Mouse (Mus musculus) testis, adult 2 months (tissue): Measurements from ENCODE around the gene Sept10. TPM values are rescaled to one million over a fixed set of nuclear protein-coding genes. Genes with fewer than 3 reads are reported as not detected.

ENCODE experiments used
- H3K27ac ChIP-seq: fragments of 200-500 bp; 2 replicates; pipeline ENCODE4 v1.5.1; 2012; ENCODE audit warnings: low read depth, low read length; ENCODE audit not compliant: control insufficient read depth, insufficient read depth
- H3K27me3 ChIP-seq: fragments of 200-500 bp; 2 replicates; pipeline ENCODE4 v1.6.1; 2012; ENCODE audit warnings: mild to moderate bottlenecking, low read length, moderate library complexity; ENCODE audit not compliant: control insufficient read depth, insufficient read depth
- H3K36me3 ChIP-seq: fragments of 200-500 bp; 2 replicates; pipeline ENCODE4 v1.6.1; 2012; ENCODE audit warnings: mild to moderate bottlenecking, low read length; ENCODE audit not compliant: control insufficient read depth, insufficient read depth
- H3K4me1 ChIP-seq: fragments of 200-500 bp; 2 replicates; pipeline ENCODE4 v1.6.1; 2012; ENCODE audit warnings: low read length; ENCODE audit not compliant: control insufficient read depth, insufficient read depth
- H3K4me3 ChIP-seq: fragments of 200-500 bp; 2 replicates; pipeline ENCODE4 v1.5.1; 2012; ENCODE audit warnings: low read depth, mild to moderate bottlenecking, low read length, moderate library complexity, mixed read lengths; ENCODE audit not compliant: control insufficient read depth
- CTCF ChIP-seq: fragments of 200-500 bp; IDR thresholded peaks from 2 replicates; pipeline ENCODE4 v1.5.1; 2012; ENCODE audit warnings: low read depth, mild to moderate bottlenecking, inconsistent platforms, low read length, moderate library complexity; ENCODE audit not compliant: control insufficient read depth, insufficient read depth, insufficient replicate concordance
- POLR2A ChIP-seq: fragments of 200-500 bp; IDR thresholded peaks from 2 replicates; pipeline ENCODE4 v1.6.1; 2012; ENCODE audit warnings: low read depth, mild to moderate bottlenecking, inconsistent platforms, low read length, moderate library complexity; ENCODE audit not compliant: control insufficient read depth
- polyA plus RNA-seq: library from polyadenylated mRNA; depleted of rRNA; stranded (reverse); fragments of >200 nt; gene quantifications from 2 replicates; pipeline ENCODE4 v1.2.3, GENCODE M21; 2012

The Sept10 gene
- polyA plus RNA-seq, 1 experiment, result 52.0 TPM

DNA sequence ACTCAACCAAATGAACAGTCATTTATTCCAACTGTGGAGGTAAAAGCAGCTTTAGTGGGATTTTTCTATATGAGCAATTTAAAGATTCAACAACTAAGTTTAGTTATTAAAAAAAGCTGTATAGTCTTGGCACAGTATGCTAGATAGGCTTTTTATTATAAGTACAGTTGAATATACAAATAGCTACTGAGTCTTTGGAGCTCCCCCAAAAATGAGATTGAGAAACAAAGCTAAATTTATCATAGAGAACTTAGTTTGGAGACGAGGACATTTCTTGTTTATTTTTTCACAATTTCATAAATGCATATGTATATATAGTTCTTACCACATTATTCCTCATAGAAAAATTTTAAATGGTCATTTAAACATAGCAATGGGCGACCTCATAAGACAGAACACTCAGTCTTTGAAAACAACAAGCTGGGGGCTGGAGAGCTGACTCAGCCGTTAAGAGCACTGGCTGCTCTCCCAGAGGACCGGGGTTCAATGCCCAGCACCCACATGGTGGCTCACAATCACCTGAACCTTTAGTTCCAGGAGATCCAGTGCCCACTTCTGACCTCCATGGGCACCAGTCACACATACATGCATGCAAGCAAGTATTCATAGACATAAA lies 7.7 kb upstream of the Sept10 start:
- TF ChIP-seq POLR2A, result no peak
- TF ChIP-seq CTCF, result no peak

DNA sequence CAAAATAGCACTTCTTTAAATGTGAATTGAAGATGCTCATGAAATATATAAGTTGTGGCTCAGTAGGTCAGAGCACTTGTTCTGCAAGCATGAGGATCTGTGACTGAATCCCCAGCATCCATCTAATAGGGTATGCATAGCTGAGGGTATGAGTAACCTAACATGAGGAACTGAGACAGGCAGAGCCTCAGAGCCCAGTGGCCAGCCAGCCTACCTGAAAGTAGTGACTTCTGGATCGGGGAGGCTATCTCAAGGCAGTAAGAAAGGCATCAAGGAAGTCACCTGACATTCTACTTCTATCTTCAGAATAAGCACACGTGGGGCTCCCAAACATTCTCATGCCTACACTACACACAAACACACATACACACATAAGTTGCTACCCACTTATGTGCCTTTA lies 3.5 kb upstream of the Sept10 start:
- Histone ChIP-seq H3K27ac (no peak overlapping the region), H3K36me3 (no peaks in the 10 kb centered on the region), H3K27me3 (no peaks in the 10 kb centered on the region), H3K4me1 (peaks cover 6% of the 10 kb centered on the region), H3K4me3 (no peak overlapping the region)
- no peak for TF ChIP-seq CTCF
- TF ChIP-seq POLR2A, result no peak

More for the DNA sequence above, 7.7 kb upstream of the Sept10 start:
- no peak overlapping the region for H3K27ac ChIP-seq
- H3K27me3 ChIP-seq, result no peaks in the 10 kb centered on the region
- H3K36me3 ChIP-seq, result no peaks in the 10 kb centered on the region
- H3K4me3 ChIP-seq, result no peak overlapping the region
- H3K4me1 ChIP-seq, result no peaks in the 10 kb centered on the region

DNA sequence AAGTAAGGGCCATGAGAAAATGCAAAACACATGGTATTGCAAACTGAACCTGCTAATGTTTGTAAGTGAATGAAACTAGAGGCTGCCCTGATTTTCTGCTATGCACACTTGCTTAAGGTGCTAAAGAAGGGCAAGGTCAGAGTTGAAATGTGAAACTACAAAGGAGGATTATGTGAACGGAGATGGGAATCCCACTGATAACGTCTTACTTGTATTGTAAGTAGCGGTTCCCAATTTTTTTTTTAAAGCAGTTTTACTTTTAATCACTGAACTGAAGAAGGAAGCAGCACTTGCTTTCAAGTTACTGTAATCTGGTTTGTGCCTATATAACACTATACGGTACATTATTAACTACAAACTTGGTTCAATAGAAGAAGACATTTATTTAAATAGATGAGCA lies 2.2 kb upstream of the Sept10 start:
- no peak overlapping the region for H3K4me3 ChIP-seq

DNA sequence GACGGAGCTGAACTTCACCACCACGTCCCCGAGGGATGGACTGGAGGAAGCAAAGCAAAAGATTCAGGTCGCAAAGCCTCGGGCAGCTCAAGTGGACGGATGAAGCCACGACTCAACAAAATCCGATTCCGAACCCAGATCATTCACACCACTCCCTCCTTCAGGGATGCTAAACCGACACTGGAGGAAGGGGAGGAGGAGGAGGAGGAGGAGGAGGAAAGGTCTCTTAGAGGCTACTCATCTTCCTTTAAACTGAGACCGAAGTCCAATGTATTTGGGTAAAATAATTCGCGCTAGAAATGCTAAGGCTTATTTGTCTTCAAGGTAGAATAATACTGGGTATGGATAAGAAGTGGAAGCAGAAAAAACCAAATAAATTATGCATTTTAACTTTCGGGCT lies 1.7 kb upstream of the Sept10 start:
- TF ChIP-seq CTCF (no peak), POLR2A (no peak)
- Histone ChIP-seq H3K4me3 (peak overlapping the region; percentile 97), H3K27ac (no peak overlapping the region), H3K27me3 (no peaks in the 10 kb centered on the region), H3K4me1 (peaks cover 6% of the 10 kb centered on the region), H3K36me3 (no peaks in the 10 kb centered on the region)

More for the DNA sequence above, 2.2 kb upstream of the Sept10 start:
- TF ChIP-seq POLR2A (no peak), CTCF (no peak)
- Histone ChIP-seq H3K4me1 (peaks cover 6% of the 10 kb centered on the region), H3K36me3 (no peaks in the 10 kb centered on the region), H3K27me3 (no peaks in the 10 kb centered on the region), H3K27ac (no peak overlapping the region)

DNA sequence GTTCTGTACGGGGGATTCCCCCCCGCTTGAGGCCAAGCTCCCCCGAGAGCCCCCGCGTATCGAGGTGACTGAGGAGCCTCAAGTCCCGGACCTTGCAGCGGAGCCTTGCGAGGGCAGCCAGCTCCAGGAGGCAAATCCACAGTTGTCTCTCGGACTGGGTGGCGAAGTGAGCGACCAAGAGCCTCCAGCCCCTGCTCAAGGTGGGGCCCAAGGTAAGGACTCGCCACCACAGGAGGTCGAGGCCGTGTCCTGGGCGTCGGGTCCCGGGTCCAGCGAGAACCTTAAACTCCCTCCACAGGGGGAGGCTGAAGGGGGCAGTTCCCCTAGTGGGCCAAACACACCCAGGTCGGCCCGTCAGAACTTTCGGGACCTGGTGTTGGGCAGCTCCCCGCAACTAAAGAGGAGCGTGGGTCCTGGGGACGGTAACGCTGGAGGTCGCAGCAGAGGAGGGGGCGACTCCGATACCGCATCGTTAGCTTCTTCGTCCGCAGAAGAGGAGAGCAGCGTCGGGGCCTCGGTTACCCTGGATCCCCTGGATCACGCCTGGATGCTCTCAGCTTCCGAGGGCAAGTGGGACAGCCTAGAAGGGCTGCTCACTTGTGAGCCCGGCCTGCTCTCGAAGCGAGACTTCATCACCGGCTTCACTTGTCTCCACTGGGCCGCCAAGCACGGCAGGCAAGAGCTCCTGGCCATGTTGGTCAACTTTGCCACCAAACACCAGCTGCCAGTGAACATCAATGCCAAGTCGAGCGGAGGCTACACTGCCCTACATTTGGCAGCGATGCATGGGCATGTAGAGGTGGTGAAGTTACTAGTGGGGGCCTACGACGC lies 839 bp upstream of the Sept10 start:
- H3K27ac ChIP-seq, result peak overlapping the region; percentile 99
- peak overlapping the region; percentile 97 for H3K4me3 ChIP-seq
- H3K27me3 ChIP-seq, result no peaks in the 10 kb centered on the region
- TF ChIP-seq POLR2A (no peak), CTCF (no peak)
- no peaks in the 10 kb centered on the region for H3K36me3 ChIP-seq
- H3K4me1 ChIP-seq, result peaks cover 6% of the 10 kb centered on the region

DNA sequence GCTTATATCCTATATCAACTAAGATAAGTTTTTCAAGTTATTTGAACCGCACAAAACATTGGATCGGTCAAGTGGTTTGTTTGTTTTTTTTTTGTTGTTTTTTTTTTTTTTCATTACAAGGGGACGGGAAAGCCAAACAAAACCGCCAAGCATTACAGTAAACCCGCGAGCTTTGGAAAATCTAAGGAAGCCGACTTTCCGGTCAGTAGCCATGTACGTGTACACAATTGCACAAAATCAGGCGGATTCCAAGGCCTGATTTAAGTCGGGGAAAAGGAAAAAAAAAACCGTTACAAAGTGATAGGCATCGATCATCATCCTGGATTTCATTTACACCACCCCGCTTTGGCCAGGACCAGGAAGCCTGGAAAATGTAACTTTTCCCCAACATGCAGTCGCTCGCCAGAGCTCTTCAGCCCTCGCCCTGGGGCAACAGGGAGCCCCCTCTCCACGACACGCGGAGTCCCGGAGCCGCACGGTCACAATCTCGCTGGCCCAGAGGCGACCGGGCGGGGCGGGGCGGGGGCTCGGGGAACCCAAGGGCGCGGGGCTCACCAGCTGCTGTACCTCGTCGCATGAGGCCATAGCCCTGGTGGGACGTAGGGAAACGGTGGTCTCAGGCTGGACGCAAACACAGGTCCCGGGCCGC lies 699 bp downstream of the Sept10 start:
- Histone ChIP-seq H3K27ac (peak overlapping the region; percentile 99), H3K27me3 (no peaks in the 10 kb centered on the region), H3K36me3 (no peaks in the 10 kb centered on the region), H3K4me1 (peaks cover 6% of the 10 kb centered on the region), H3K4me3 (peak overlapping the region; percentile 97)
- no peak for TF ChIP-seq POLR2A
- TF ChIP-seq CTCF, result no peak

DNA sequence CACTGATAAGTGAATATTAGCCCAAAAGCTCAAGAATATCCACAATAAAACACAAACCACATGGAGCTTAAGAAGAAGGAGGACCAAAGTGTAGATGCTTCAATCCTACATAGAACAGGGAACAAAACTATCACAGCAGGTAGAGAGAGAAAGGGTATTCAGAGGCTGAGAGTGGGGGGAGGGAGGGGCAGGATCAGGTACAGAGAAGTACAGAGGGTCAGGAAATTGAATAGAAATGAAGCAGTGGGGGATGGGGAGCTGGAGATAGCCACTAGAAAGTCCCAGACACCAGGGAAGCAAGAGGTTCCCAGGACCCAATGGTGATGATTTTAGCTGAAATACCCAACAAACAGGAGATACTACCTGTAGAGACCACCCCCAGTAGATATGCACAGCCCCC lies 21.6 kb downstream of the Sept10 start:
- H3K27me3 ChIP-seq, result no peaks in the 10 kb centered on the region
- H3K27ac ChIP-seq, result no peak overlapping the region
- no peaks in the 10 kb centered on the region; the same call in 1 of the 2 replicates for H3K4me1 ChIP-seq
- H3K36me3 ChIP-seq, result no peaks in the 10 kb centered on the region
- TF ChIP-seq CTCF (no peak), POLR2A (no peak)
- no peak overlapping the region for H3K4me3 ChIP-seq
